Mouse (Mus musculus): Measurements from ENCODE around the gene Gm906.
"Not testable (repeated sequence)": the region's sequence is repeated elsewhere in the genome, so short reads cannot be mapped to it uniquely, and the experiment has no call there.

Gene Gm906

DNA sequence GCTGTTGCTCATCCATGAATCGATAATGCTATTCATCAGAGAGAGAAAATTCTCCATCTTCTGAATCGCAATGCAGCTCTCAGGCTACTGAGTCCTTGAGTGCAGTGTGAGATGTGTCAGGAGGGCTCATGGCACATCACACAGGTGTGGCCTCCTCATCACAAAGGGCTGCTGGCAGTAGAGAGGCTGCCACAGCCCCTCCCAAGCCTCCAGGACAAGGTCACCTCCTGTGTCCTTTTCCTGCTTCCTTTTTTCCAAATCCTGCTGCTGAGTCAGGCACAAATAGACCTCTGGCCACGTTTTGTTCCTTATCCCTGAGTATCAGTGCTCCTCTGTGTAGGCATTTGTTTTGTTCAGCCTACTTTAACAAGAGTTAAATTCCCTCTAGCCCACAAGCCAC lies at the start of gene Gm906:
Gm906 (minus strand) TSS at position 101 of the 400 bp plus-strand sequence.
- not testable (repeated sequence) for DNase-seq (ENCODE audit: low spot score)

DNA sequence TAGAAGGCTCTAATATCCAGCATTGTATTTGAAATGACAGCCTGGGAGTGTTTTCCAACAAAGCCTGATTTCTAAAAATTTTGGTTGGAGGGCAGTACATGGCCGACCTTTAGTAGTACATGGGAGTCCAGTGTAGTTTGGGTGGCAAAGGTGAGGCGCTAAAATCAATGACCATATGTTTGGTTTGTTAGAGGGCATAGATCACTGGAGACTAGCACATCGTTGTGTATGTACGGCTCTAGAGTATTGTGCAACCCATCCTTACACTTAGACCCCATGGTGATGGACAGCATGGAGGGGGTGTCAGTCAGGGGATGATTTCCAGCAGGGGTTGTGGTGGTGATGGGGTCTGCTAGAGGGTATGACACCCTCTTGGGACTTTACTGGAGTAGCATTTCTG lies 33.2 kb upstream of the Gm906 start:
- not testable (repeated sequence) for DNase-seq (ENCODE audit: low spot score)

DNA sequence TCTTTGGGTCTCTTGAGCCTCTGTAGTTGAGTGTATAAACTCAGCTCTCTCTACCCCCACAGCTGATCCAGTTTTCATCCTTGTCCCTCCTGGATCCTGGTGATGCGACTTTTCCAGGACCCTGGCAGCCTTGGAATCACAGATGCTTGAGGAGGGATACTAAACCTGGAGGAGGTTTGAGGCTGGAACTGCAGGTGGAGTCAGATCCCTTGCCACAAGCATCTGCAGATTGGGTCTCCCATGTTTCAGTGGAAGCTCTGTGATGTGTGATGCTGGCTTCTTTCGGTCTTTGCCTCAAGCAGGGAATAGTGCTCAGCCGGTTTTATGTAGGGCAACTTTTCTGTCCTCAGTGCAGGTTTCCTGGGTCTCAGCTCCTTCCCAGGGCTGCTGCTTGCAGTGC lies 13.6 kb downstream of the Gm906 start:
- DNase-seq (ENCODE audit: low spot score): no peak

DNA sequence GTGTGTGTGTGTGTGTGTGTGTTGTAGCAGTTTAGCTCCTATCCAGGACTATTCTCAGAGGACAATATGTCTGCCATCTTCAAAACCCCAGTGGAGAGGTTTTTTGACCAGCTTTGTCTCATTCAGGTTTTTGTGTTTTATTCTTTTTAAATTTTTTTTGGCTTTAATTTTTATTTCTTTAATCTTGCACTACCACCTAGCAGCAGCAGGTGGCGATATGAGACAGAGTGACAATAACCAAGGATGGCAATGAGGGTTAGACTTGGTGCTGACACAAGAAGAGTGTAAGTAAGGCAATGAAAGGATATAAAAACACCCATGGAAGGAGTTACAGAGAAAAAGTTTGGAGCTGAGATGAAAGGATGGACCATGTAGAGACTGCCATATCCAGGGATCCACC lies 38.3 kb downstream of the Gm906 start:
- peak; percentile 63 for DNase-seq (ENCODE audit: low spot score)

DNA sequence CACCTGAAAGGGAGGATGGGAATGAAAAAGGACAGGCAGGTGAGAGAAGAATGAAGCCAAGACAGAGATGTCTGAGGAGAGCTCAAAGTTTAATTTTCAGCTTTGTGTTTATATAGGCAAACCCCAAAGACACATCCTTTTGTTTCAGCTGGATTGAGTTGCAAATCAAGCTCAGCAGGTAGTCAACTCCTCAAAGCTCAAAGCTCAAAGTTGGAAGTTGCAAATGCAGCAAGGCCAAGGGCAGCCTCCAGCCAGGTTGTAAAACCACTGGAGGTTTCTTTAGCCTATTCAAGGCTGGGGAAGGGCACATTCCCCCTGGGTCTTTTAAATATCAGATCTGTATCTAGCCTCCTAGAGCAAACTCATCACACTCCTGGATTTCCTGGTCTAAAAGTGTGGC lies 39.9 kb downstream of the Gm906 start:
- DNase-seq (ENCODE audit: low spot score): not testable (repeated sequence)

DNA sequence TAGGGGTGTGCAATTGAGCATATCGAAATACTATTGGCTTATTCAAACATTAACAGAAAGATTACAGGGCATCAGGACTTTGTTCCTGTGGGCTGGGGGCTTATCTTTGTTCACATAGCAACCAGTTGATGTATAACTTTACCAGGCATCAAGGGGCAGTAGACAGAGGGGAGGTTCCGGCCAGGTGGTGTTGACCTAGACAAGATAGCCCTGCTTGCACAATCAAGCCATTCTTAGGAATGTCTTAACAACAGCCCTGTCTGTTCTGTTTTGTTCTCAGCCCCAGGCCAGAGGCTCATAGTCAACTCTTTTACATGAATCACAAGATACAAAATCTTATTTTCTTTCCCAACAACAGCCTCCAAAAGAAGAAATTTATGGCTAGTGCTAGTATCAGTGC lies 40.5 kb downstream of the Gm906 start:
- DNase-seq (ENCODE audit: low spot score): not testable (repeated sequence)

DNA sequence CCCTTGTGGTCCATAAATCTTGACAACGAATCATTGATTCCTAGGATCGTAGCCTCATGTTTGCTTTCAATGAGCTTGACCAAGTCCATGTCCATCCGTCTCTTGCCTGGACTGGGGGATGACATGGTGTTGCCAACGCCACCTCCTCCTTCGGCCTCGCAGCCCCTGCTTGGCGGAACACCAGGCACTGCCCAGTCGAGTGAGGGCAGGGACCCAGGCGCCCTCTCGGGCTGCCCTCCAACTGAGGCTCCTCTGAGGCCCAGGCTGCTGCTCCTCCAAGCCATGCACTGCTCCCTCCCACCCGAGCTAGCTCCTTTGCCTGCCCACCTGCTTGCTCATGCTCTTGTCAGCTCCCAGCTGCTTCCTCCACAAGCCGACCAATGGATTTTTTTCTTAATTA lies 42.1 kb downstream of the Gm906 start:
- DNase-seq (ENCODE audit: low spot score): no peak

DNA sequence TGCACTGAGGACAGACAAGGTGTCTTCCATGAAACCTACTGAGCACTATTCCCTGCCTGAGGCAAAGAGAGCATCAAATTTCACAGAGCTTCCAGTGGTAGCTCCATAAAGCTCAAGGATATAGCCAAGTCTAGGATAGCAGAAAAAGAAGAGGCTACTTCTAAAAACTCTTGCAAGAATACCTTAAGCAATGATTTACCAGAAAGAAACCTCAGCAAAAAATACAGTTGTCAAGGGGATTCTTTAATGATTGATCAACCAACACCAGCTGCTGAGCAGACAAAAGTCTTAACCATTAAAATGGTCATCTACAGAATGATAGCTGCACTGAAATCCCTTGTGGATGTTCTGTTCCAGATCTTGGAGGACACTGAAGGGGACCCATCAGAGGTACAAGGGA lies 53.3 kb downstream of the Gm906 start:
- DNase-seq (ENCODE audit: low spot score): not testable (repeated sequence)
